Mouse (Mus musculus) spleen, postnatal 14 days (tissue): ENCODE measurements around the gene Arnt2.

Experiments
- DNase-seq, 2 experiments: peaks; one replicate each; pipeline ENCODE4 v3.0.0; 2021 to 2022; ENCODE audit warnings: low spot score in 2 of 2

The Arnt2 gene

DNA sequence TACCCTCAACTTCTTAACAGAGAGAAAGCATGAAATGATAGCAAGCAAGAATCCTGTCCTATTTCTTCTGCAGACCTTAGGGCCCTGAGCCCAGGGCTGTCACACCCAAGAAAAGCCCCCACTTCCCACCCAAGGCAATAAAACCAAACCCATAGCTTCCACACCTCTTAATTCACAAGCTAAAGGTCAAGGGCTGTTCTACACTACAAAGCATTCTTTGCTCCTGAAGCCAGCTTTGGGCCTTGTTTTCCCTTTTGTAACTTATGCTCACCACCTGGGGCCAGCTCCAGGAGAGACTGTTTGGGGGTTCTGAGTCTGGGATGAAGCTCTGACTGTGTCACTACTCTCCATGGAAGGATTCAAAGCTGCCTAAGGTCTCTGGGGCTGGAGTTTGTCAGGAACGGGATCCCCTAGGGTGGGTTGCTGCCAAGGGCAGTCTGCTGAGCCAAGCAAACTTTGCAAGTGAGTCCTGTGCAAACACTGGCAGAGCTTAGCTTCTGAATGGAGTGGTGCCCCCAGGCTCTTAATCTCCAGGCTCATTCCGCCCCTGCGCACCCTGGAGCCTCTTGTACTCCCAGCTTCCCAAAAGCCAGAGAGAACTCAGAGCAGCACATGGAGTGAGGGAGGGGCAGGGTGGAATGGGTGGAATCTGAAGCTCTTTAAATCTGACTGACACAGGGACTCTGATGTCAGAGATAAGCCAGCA is 161.9 kb downstream of the Arnt2 start:
- no peak for DNase-seq

DNA sequence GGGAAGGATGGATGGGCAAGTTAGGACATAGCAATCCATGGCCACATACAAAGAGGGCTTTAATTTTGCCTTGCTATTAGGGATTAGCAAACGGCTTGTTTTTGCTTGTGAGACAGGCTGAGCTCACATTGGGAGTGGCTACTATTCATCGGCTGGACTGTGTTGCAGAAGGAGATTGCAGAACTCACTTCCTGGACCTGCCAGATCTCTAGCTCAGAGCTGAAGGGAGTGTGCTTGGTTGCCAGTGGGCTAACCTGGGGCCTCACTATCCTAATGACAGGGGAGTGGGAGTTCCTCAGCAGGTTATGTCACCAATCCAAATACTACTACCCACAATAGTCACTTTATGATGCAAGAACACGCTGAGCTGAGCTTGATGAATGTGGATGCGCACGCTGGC is 163.1 kb downstream of the Arnt2 start:
- no peak for DNase-seq

DNA sequence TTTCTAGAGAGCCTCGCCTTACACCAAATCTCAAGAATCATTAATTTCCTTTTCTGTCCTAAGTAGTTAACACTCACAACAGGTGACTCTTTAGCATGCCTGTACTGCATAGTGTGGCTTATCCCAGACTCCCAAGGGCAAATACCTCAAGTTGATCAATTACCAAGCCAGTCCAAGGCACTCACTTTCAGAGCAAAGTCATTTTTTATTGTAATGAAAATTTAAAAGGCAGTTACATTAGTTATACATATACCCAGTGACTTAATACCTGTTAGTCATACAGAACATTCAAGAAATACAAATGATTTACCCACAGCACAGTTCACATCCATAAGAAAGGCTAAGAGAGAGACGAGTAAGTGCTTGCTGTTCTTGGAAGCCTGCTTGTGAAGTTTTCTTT is 163.9 kb downstream of the Arnt2 start:
- no peak for DNase-seq

DNA sequence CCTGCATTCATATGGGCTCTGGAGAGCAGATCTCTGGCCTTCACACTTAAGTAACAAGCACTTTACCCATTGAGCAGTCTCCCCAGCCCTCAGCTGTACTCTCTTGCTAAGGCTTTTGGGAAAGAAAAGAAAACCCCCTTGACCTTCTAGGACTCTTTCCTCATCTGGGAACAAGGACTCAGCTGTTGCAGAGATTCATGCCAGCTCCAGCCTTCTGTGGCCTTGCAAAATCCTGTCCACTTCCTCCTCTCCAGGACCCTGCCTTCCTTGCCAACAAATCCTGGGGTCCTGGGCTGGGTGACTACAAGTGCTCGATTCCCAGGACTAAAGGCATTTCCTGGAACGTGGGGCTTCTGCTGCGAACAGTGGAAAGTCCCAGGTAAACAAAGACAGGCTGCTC is 169.6 kb downstream of the Arnt2 start:
- no peak for DNase-seq

DNA sequence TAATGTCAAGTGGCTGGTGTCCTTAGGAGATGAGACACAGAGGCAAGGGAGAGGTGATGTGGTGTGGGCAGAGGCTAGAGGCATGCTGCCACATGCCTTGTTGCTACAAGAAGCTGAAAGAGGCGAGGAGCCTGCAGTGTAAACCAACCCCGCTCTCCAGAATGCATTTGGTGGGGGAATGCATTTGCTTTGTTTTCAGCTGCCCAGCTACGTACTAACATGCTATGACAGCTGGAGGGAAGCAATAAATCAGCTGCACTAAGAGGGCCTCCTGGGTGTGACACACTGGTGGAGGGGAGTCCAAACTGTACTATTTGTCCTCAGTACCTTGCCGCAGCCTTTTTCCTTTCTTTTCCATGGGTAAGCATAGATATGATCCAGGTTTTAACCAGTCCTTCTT is 172.3 kb downstream of the Arnt2 start:
- no peak for DNase-seq

DNA sequence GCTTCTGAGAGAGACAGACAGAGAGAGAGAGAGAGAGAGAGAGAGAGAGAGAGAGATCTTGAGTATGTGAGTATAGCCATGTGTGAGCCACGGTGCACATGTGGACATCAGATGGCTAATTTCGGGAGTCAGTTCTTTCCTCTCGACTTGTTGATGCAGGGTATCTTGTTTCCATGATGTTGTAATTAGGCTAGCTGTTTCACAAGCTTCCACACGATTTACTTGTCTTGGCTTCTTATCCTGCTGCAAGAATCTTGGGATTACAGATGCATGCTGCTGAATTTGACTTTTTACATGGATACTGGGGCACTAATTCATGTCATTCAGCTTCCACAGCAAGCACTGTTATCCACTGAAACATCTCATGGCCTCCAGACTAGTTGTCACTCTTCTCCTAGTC is 178.6 kb downstream of the Arnt2 start:
- DNase-seq, result no peak

DNA sequence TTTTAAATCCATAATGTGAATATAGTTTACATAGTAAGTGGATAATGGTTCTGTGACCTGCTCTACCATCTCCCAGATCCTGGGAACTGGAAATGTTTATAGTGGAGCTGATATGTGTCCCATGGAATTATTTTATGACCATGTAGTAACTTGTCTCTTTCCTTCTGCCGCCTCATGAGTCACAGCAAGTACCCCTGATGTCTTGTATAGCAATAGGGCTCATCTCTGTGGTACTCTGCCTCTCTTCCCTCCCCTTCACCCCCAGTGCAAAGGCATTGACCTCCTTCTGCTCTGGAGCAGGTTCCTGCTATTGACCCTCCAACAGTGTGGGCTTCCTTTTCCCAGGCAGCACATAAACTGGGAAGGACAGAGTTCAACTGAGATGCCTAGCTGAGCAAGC is 182.3 kb downstream of the Arnt2 start:
- DNase-seq, result no peak

DNA sequence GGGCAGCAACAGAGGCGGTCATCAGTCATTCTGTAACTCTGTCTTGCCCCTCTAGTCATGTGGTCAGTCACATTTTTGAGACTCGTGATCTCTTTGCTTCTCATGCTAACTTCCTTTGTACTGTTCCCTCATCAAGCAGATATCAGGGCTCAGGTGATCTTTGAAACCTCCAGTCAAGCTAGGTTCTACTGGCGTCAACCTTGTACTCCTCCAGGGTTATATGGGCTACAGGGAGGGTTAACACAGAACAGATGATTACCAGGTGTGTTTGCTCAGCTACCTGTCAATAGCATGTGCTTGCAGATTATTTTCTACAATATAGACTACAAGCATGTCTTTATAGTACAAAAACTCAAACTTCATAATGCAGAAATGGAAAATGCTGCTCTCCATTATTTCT is 183.1 kb downstream of the Arnt2 start:
- DNase-seq, result no peak

DNA sequence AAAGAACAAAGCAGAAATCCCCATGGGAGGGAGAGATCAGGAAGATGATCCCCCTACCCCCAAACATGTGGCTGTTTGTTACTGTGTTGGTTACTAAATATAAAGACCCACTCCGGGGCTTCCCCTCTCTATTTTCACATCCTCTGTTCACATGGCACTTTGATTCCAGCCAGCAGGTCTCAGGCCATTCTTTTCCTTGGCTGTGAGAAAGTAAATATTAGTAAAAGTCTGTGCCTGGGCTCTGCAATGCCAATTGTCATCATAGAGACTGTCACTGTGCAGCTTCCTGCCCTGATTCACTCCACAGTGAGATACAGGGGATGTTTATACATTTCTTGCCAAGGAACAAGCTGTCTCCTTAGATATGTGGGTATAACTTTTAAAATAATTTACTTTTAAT is 197.9 kb downstream of the Arnt2 start:
- DNase-seq, result no peak

DNA sequence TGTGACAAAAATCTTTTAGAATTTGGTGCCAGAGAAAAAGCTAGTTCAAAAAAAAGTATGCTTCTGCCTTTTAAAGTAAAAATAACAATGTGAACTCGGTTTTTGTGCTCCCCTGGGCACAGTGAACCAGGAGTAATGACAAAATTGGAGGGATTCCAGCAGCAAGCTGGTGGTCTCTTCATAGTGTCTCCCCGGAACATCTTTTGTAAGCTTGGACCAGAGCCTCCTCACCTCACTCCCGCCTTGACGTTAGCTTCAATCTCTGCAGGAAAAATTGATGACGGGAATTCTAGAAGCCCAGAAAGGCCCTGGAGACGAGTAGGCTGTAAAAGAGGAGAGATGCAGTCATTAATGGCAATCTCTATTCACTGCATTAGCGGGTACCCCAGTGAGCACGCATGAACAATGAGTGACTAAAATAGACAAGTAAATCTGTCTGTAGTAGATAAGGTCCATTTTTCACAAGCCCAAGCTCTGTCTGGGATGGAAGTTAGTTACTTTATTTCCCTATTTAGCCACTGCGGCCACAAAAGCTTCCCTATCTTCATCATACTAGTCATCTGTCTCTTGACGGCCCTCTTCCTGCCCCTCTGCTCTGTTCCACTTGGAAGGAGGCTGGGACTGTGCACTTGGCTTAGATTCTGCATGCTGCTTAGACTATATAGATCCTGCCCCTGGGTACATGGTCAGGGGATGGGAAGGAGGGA is 199.2 kb downstream of the Arnt2 start:
- no peak for DNase-seq

DNA sequence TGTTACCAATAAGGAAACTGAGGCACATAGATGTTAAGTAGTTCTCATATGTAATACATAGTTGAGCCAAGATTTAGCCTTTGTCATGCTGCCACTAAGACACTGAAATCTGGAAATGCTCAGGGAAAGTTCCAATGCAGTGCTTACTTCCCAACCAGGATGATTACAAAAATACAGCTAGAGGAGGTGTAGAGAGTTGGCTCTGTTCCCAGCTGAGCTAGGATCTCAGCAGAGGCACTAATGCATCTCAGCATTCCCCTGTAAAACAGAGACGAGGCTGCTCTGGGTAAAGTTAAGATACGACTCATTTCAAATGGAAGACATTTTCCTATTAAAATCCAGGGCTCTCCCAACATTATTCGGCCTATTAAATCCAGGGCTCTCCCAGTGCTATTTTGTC is 206.0 kb downstream of the Arnt2 start:
- no peak for DNase-seq

DNA sequence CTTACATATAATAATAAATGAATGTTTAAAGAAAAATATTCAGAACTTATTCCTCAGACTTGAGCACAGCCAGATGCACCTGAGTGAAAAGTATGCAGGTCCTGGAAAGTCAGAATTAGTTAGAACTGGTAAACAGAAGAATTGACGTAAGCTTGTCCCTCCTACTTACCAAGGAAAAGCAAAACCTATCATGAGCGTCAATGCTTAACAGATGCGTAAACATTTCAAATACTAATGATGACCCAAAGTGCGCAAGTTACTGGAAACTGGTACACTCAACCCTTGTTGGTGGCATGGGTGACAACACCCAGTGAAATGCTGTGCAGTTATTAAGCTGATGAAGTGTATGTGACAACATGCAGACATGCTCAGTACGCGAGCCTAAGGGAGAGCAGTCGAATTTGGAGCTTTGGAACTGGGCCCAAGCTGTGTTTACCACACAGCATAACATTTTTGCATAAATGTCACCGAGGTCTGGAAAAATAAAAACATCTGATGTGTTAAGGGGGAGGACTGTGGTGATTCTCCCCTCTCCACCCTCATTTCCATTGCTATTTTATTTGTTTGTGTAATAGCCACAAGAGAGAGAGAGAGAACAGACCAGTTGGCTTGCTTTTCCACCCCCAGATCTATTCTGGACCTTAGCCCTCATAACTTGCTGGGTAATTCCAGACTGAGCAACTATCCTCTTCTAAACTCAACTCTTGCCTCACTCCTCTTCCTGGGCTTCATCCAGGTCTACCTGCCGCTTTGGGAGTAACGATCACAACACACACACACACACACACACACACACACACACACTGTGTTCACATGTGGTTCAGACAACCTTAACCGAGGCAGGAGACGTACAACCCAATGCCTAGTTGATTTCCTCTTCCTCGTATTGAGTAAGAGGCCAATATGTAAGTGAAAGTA is 208.6 kb downstream of the Arnt2 start:
- DNase-seq, result no peak

DNA sequence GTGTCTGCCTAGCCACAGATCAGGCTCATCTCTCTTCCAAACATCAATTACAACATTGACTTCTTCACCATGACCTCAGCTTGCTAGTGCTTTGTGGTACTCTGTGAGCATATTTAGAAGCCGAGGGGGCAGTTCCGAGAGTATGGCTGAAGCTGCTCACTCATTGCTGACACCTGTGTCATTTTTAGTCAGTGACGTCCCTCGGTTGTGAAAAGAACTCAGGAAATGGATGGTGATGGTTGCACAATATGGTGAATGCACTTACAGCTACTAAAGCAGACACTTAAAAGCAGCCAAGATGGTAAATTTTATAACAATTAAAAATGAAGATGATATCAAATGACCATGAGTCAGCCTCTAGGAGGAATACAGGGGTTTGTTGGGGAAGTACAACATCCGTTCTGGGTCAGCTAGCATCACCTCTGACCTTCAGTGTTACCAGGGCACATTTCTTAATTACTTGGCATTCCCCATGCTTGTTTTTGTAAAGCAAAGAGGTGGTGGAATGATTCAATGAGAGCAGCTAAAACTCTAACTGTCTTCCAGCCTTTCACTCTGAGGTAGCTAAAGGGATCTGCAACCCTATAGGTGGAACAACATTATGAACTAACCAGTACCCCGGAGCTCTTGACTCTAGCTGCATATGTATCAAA is 212.6 kb downstream of the Arnt2 start:
- no peak for DNase-seq
